Mouse (Mus musculus) urinary bladder, postnatal 25 days (tissue): ENCODE measurements around the gene Elf1.

Experiments
- DNase-seq: peaks from one replicate; pipeline ENCODE4 v3.0.0; 2022; ENCODE audit warnings: low spot score

Gene Elf1

DNA sequence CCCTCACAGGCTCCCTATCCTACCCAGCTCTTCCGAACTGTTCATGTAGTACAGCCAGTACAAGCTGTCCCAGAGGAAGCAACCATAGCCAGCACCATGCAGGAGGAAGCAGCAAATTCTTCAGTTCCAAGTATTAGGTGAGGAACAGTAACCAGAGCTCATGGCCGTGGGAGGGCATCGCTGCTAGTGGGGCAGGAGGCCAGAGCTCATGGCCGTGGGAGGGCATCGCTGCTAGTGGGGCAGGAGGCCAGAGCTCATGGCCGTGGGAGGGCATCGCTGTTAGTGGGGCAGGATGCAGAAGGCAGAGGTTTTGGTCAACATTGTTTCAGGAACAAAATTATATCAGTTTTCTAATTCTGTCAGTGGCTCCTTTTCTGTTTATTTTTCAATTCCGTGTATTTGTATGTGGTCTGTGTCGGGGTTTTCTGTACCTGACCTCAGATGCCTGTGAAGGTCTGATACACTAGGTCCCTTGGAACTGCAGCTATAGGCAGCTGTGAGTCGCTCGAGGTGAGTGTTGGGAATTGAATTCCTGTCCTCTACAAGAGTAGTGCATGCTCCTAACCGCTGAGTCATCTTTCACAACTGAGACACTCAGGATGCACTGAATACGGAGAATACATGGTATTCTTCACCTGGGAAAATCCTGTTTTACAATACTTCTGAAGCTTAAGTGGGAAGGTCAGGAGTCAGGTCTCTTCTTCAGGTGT, 92.6 kb downstream of the Elf1 start:
- DNase-seq: no peak

DNA sequence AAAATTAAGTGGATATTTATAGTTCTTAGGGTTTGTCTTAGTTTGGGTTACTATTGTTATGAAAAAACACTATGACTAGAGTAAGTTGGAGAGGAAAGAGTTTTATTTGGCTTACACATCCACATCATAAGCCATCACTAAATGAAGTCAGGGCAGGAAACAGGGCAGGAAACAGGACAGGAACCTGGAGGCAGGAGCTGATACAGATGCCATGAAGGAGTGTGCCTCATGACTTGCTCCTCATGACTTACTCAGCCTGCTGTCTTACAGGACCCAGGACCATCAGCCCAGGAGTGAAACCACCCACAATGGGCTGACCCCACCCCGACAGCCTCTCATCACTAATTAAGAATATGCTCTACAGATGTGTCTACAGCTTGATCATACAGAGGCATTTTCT, 93.4 kb downstream of the Elf1 start:
- DNase-seq: no peak

DNA sequence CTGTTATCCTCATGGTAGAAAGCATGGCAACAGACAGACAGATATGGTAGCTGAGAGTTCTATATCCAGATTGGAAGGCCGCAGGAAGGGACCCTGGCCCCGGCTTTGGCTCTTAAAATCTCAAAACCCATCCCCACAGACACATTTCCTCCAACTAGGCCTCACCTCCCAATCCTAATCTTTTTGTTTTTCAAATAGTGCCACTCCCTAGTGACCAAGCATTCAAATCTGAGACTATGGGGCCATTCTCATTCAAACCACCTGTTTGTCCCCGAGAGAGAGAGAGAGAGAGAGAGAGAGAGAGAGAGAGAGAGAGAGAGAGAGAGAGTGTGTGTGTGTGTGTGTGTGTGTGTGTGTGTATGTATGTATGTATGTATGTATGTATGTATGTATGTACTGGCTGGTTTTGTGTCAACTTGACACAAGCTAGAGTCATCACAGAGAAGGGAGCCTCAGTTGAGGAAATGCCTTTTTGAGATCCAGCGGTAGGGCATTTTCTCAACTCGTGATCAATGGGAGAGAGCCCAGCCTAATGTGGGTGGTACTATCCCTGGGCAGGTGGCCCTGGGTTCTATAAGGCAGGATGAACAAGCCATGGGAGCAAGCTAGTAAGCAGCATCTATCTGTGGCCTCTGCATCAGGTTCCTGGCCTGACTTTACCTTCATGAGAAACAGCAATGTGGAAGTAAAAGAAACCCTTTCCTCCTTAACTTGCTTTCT, 102.7 kb downstream of the Elf1 start:
- no peak for DNase-seq

DNA sequence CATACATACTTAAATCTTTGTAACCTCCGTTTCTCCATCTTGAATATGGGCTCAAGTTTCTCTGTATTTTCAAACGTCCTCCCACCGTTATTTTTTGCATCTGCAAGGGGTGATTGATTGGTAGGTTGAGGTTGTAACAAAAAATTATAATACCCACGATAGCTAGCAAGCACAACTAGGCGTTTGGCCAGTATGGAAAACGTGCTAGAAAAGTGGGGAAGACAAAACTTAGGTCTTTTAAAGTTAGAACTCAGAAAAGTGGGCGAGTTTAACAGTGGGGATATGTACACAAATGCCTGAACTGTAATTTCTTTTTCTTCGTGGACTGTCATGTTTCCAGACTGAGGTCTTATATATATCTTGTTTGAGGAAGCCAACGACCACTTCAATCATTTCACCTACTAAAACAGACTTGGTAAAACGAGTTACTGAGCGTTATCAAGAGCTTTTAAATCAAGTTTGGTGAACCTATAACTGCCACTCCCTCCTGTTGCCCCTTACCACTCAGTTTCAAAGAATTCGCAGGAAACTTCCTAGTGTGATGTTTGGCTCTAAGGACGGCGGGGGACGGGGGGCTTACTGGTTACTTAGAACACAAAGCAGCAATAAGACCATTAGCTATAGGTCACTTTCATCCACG, 105.6 kb downstream of the Elf1 start:
- no peak for DNase-seq

DNA sequence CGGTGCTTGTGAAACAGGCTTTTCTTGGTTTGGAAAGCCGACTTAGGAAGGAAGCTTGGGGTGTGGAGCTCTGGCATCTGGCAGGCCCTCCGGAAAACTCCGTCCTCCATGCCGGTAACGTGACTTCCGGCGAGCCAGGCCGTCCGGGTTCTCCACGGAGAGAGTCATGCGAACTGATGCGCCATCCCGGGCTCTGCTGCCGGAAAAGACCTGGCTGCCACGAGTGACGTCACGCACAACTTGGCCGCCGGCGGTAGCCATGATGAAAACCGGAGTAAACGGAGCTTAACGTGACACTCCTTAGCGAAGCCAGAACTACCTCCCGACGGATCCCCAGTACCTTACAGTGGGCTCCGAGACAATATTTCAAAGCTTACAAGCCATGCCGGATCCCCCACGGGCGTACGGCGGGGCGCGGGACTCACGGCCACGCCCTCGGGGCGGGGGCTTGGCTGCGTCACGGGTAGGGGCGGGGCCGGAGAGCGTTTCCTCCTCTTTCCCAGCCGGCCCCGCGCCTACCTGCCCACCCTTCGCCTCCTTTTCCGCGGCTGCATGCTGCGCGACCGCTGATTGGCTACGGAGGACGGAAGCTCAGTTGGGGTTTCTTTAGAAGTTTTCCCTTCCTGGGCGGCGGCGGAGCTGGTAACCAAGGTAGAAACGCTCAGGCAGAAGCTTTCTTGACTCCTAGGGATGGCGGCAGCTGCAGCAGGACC, 106.3 kb downstream of the Elf1 start, which contains the start of gene Sugt1:
Gene Sugt1 (plus strand): TSS at position 553 of the 713 bp plus-strand sequence.
- DNase-seq: peak; percentile 92

DNA sequence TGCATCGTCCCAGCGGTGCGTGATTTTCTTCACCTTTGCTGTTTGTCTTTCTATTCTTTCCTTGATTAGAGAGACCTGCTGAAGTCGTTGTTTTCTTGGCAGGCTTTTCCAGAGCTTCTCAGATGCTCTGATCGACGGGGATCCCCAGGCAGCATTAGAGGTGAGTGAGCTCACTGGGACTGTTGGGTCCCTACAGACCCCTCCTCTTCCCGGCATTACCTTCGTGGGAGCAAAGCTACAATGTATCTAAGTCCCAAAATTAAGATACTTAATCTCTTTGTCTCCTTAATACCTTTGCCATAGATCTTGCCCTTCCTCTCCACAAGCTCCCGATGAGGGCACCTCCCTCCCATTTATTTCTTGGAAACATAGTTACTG, 106.8 kb downstream of the Elf1 start:
- DNase-seq: no peak

DNA sequence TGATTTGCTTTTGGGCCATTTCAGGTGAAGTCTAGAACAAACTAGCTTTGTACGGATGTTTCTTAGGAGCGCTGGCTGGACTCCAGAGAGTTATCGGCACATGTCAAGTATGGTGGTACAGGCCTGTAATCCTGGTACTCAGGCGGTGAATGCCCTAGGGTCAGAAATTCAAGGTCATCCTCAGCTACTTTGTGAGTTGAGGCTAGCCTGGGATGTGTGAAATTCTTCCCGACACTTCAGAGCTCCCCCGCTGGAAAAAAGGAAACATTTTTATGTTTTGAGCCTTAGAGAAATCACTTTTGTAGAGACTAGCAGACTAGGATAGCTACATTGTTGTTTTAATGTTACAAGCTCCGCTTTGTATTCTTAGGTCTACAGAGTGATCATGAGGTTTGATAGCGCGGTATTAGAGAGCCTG, 107.5 kb downstream of the Elf1 start:
- DNase-seq: no peak

DNA sequence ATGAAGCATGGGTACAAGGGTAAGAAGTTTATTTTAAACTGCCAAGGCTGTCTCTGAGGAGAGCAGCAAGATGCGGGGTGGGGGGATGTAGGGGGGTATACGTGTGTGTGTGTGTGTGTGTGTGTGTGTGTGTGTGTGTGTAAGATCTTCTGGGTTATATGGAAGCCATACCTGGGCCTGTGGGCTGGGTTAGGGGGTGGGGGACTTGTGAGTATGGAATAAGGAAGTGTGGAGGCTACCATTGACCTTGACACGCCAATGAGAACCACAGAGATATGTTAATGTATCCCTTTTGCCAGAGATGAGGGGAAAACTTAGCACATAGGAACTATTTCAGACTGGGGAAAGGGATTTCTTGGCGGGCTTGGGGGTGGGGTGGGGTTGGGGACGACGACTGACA, 108.4 kb downstream of the Elf1 start:
- DNase-seq: no peak

DNA sequence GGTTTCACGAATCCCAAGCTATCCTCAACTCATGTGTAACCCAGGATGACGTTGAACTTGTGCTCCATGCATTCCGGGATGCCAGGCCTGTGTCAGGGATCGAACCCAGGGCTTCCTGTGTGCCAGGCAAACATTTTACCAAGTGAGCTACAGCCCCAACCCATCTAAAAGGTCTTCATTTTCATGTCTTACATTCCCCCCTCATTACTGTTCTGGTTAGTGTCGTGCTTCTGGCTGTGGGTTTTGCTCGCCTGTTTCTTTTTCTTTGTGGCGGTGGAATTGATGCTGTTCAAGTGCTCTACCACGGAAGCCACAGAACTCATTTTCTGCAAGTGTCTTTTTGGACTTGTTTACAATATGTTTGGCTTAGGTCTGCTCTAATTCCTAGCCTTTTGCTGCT, 109.9 kb downstream of the Elf1 start:
- no peak for DNase-seq

DNA sequence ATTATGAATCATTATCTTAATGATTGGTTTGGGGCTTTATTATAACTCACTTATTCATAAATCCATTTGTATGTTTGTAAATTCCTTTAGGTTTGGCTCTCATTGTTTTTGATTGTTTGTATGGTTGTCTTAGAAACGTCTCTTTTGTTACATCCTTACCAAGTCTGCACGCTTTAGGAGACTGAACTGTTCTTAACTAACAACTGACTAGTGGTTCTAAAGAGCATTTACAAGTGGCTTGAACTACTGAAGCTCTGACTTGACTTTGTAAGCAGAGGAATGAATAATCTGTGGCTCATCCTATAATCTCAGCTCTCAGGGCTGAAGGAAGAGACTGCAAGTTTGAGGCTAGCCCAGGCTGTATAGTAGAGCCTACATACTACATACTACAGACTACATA, 110.6 kb downstream of the Elf1 start:
- DNase-seq: no peak

DNA sequence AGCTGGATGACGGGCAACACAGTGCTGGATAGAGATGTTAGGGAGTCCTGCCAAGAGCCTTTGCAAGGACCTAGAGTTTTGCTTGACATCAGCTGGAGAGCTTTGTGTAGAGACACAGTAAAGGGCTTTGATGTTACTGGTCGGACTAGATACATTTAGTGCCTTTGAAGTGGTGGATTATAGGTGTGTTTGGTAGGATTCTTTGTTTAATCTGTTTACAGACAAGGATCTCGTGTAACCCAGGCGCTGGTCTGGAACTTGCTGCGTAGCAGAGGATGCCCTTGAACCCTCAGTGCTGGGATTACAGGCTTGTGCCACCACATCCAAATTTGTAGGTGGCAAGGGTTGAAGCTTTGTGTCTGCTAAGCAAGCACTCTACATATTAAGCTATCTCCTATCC, 113.1 kb downstream of the Elf1 start:
- DNase-seq: no peak

DNA sequence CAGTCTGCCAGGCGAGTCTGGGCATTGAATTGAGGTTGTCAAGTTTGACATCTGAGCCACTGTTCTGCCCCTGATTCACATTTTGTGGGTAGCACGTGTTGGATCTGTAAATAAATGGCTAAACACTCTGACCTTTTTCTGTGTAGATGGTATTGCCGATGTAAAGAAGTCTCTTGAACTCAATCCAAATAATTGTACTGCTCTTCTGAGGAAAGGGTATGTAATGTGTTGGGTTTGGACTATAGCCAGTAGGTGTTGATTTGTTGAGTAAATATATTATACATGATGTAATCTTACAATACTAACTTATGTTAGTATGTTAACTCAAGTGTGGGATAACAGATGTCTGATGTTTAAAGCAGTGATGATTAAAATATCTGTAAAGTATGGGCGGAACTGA, 115.6 kb downstream of the Elf1 start:
- no peak for DNase-seq

DNA sequence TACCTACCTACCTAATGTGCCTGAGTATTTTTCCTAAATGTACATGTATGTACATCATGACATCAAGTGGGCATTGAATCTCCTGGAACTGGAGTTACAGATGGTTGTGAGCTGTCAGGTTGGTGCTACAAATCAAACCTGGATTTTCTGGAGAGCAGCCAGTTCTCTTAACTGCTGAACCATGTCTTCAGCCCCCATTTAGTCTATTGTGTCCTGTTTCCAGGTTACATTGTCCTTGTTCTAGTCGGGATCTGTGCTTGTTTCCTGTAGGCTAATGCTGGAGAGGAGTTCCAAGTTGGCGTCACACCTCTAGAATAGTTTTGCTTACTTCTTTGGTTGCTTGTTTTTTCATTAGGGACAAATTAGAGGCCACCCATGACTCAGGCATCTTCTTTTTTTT, 124.9 kb downstream of the Elf1 start:
- no peak for DNase-seq

DNA sequence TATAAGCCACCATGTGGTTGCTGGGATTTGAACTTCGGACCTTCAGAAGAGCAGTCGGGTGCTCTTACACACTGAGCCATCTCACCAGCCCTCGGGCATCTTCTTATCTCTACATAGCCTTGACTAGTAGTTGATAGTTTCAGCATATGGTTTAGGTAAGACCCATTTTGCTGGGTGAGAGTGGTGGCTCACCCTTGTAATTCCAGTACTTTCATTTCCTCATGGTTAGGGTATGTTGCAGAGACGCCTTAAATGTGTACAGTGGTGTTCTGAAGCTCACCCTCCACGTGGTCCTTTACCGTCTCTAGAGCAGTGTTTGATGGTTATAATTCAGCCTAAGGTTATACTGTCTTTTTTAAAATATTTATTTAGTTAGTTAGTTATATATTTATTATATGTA, 125.4 kb downstream of the Elf1 start:
- DNase-seq: no peak

DNA sequence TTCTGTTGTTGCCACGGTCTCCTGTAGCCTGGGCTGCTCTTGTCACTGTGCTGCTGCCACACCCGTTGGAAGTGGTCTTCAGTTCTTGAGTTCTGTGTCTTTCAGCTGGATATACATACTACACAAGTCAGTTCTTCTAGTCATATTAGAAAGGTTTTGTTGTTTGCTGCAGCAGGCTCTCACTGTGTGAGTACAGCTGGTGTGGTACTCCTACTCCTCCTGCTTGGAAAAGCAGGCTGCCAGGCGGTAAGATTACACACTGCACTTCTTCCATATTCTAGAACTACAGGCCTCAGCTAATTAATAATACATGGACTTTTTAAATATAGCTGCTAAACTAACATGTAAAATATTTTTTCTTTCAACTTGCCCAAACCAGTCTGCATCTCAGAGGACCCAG, 125.9 kb downstream of the Elf1 start:
- no peak for DNase-seq

DNA sequence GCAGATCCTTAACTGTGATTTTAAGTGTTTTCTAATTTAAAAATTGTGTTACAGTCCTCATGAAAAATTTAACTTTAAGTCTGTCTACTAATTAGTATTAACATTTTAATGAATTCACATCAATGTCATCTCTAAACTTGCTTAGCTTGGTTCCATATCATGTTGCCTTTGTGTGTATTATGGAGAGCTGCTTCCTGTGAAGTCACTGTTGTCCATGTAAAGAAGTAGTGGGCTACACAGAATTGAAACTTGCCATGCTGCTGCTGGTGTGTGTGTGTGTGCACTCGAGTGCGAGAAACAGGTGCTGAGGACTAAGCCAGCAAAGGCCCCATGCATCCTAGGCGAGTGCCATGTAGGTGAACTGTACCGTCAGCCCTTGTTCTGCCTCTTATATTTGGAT, 126.4 kb downstream of the Elf1 start:
- no peak for DNase-seq

DNA sequence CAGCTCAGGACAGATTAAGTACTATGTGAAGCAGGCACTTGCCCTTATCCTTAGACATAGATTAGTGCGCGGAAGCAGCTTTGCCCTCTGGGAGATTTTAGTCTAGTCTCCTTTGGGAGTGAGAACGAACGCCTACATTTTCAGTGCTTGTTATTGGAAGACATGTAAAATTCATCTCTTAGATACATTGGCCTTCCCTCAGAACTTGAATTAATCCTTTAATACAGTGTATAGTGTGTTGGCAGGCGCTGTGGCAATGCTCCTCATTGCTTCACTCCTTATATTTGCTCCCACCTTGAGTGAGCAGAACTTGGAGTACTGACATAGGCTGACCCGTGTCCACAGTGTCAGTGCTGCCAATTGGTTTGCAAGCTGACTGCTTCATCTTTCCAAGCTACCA, 127.3 kb downstream of the Elf1 start:
- no peak for DNase-seq

DNA sequence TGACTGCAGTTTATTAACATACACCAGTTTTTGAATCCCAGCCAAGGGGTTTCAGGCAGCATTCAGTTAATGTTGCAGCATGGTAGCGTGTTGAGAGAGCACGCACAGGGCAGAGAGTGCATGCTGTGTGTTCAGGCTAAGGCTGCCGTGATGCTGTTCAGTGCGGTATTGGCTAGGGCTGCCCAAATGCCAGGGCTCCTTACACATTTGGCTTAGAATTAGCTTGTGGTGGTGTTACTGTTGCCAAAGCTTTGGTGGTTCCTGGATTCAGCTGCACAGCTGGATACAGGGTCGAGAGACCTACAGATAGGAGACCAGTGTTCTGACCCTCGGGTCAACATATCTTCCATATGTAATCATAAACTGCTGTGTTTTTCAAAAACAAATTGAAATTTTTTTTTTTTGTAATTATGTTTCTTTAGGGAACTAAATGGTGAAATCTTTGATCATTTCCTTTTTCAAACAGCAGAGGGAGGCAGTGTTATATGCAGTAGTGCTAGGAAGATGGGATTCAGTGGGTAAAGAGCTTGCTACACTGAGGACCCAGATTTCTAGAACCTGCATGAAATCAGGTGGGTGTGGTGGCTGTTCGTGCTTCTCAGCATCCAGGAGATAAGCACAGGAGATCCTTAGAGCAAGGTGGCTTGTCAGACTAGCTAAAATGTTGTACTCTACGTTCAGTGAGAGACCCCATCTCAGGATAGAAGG, 136.3 kb downstream of the Elf1 start:
- no peak for DNase-seq

DNA sequence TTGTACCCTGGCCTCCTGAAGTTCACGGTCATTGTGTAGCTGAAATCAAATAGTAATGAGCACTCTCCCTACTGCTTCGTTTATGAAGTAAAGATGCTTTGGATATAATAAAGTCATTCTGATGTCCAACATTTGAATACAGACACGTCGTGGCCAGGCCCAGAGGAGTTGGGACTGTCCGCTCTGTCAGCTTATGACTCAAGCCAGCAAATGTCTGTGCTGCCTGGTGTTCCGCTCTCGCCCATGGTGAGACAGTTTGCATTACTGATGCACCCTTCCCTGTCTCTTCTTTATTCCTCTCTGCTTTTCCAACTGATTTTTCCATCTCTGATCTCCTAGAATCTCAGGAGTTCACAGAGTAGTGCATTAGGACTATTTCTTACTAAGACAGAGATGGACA, 138.8 kb downstream of the Elf1 start:
- no peak for DNase-seq

DNA sequence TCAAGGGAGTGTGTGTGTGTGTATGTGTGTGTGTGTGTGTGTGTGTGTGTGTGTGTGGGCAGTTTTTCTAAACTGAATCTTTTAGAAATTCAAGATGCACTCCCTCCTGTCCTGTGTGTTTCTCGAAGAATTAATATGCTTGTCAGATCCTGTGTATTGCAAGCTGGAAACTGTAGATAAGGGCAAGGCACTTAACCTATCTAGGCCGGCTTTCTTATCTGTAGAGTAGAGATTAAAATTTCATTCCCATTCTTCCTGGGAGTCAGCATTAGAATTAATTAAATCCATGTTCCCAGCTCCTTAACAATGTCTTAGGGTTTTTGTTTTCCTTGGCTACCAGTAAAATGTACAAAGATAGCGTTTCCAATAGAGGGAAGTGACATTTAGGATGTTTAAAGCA, 140.1 kb downstream of the Elf1 start:
- no peak for DNase-seq
